Comparison of ENCODE assay signal across 29 mouse cellular contexts in genomic region chr7:19231849-19232248, GRCm38 (mm10). TPM values are rescaled to one million over a fixed set of nuclear protein-coding genes. Genes with fewer than 3 reads are reported as not detected.
A peak's percentile ranks its signal among the peaks of the same experiment; 100 is the strongest.
DNase-seq lines count a peak whose midpoint lies in the region; ATAC-seq and TF ChIP-seq lines count a peak whose summit lies in the region.
"Had no signal": no experiment of that assay in that cellular context is flagged by ENCODE, and none has a peak within 500 bp of the region (broad histone marks: within the 10 kb centered on the region; RNA-seq: fewer than 3 reads in every experiment).

No protein-coding gene starts in this region.

- no peak overlapping the region for H3K4me3 ChIP-seq in gastrocnemius, adult 2 months
- H3K4me3 ChIP-seq in liver, embryonic 12.5 days, result no peak overlapping the region
- no peak overlapping the region for H3K4me3 ChIP-seq in liver, embryonic 11.5 days (ENCODE audit: low read depth, low read length)
- H3K4me3 ChIP-seq: embryonic facial prominence, embryonic 15.5 days; heart, embryonic 13.5 days; hindbrain, embryonic 12.5 days; left cerebral cortex, adult 2 months; limb, embryonic 15.5 days; lung, embryonic 15.5 days; midbrain, embryonic 15.5 days; neural tube, embryonic 12.5 days had no signal

- no peak overlapping the region for H3K9ac ChIP-seq in liver, embryonic 12.5 days
- H3K9ac ChIP-seq in liver, embryonic 11.5 days (ENCODE audit: low read depth, low read length), result no peak overlapping the region
- H3K9ac ChIP-seq: embryonic facial prominence, embryonic 15.5 days; hindbrain, embryonic 12.5 days; limb, embryonic 15.5 days; lung, embryonic 15.5 days; midbrain, embryonic 15.5 days; neural tube, embryonic 12.5 days had no signal

- H3K4me1 ChIP-seq in liver, embryonic 12.5 days, result peaks cover 62% of the 10 kb centered on the region
- peaks cover 29% of the 10 kb centered on the region for H3K4me1 ChIP-seq in liver, embryonic 11.5 days (replicated peaks; ENCODE audit: control insufficient read depth, insufficient read depth, low read length)

- intact Hi-C loops in gastrocnemius, adult 2 months (cut with DNase I), result loop anchor here (5.0 kb wide), 1 partner anchor 130 kb away; no protein-coding TSS in a partner anchor
- intact Hi-C loops in gastrocnemius, postnatal 14 days (cut with DNase I; ENCODE audit: low total_unique reads), result loop anchor here (10.0 kb wide), 1 partner anchor 113 kb away; the partner anchor contains the start of gene Ercc1

- H3K9me3 ChIP-seq in liver, embryonic 12.5 days (replicated peaks), result no peaks in the 10 kb centered on the region
- no peaks in the 10 kb centered on the region for H3K9me3 ChIP-seq in liver, embryonic 11.5 days (ENCODE audit: control insufficient read depth, low read length)
- H3K9me3 ChIP-seq: embryonic facial prominence, embryonic 15.5 days; heart, embryonic 13.5 days; hindbrain, embryonic 12.5 days; limb, embryonic 15.5 days; lung, embryonic 15.5 days; midbrain, embryonic 15.5 days; neural tube, embryonic 12.5 days had no signal

- ATAC-seq in liver, embryonic 12.5 days, result no peak
- ATAC-seq in liver, embryonic 11.5 days (replicated peaks; ENCODE audit: low FRiP score), result no peak
- ATAC-seq: activated CD4-positive, CD25-positive, alpha-beta regulatory T cell, adult 4 months; forebrain, embryonic 14.5 days; inflammation-experienced regulatory T-cells, adult 6 months; midbrain, embryonic 15.5 days had no signal

- no peak overlapping the region for H3K4me2 ChIP-seq in liver, embryonic 12.5 days
- no peak overlapping the region for H3K4me2 ChIP-seq in liver, embryonic 11.5 days
- H3K4me2 ChIP-seq: embryonic facial prominence, embryonic 15.5 days; heart, embryonic 13.5 days; hindbrain, embryonic 12.5 days; limb, embryonic 15.5 days; lung, embryonic 15.5 days; midbrain, embryonic 15.5 days; neural tube, embryonic 12.5 days had no signal

- no peak for TF ChIP-seq CTCF in gastrocnemius, adult 2 months (IDR thresholded peaks at IDR 0.05)

- H3K27ac ChIP-seq in gastrocnemius, adult 2 months, result peak overlapping the region; percentile 94
- H3K27ac ChIP-seq in liver, embryonic 12.5 days, result peak overlapping the region; percentile 21; the same call in 1 of the 2 replicates
- H3K27ac ChIP-seq in liver, embryonic 11.5 days (ENCODE audit: low read depth, low read length), result no peak overlapping the region
- H3K27ac ChIP-seq: embryonic facial prominence, embryonic 15.5 days; heart, embryonic 13.5 days; hindbrain, embryonic 12.5 days; left cerebral cortex, adult 2 months; limb, embryonic 15.5 days; lung, embryonic 15.5 days; midbrain, embryonic 15.5 days; neural tube, embryonic 12.5 days had no signal

- peaks cover 44% of the 10 kb centered on the region for H3K36me3 ChIP-seq in liver, embryonic 12.5 days
- H3K36me3 ChIP-seq in liver, embryonic 11.5 days (ENCODE audit: control insufficient read depth, insufficient read depth, low read length), result peaks cover 3% of the 10 kb centered on the region
- H3K36me3 ChIP-seq: lung, embryonic 15.5 days; midbrain, embryonic 15.5 days had no signal

- DNase-seq in gastrocnemius, adult 2 months, result no peak
- DNase-seq in gastrocnemius, postnatal 14 days, result no peak
- DNase-seq in liver, embryonic 11.5 days (ENCODE audit: low spot score), result no peak
- DNase-seq in kidney, postnatal 14 days, result peak; percentile 50
- DNase-seq in yolk sac, embryonic 10.5 days (ENCODE audit: low spot score), result peak; percentile 74
- DNase-seq in layer of hippocampus, adult 8-10 months (ENCODE audit: low spot score in 2 of 2), result no peak
- DNase-seq in adrenal gland, adult (ENCODE audit: inconsistent age in 2 of 2, low spot score in 1 of 2), result no peak
- DNase-seq: adrenal gland, postnatal 14 days; cerebellum, adult 2 months; cerebellum, postnatal 25 days; heart, adult 18-20 months; heart, postnatal 14 days; lung, postnatal 36 days; right cerebral cortex, postnatal 14 days; spleen, adult 18-20 months had no signal

- 81% methylated on average over 3 of the region's 3 CpGs for WGBS in liver, embryonic 12.5 days (ENCODE audit: insufficient replicate concordance)
- 82% methylated on average over 3 of the region's 3 CpGs for WGBS in liver, embryonic 11.5 days

- no peaks in the 10 kb centered on the region for H3K27me3 ChIP-seq in liver, embryonic 12.5 days (replicated peaks)
- H3K27me3 ChIP-seq in liver, embryonic 11.5 days (replicated peaks; ENCODE audit: control insufficient read depth, insufficient read depth, low read length), result no peaks in the 10 kb centered on the region
- H3K27me3 ChIP-seq: embryonic facial prominence, embryonic 15.5 days; heart, embryonic 13.5 days; hindbrain, embryonic 12.5 days; limb, embryonic 15.5 days; lung, embryonic 15.5 days; midbrain, embryonic 15.5 days; neural tube, embryonic 12.5 days had no signal

RNA-seq across cellular contexts. Expression of gene Opa3, which starts 3.7 kb away (rescaled TPM):
- 10 to 100 TPM; 41.9 to 52.4 TPM for total RNA-seq in gastrocnemius, adult 2 months (2021)
- total RNA-seq in gastrocnemius, postnatal 14 days (2021), result 10 to 100 TPM; 35.1 to 43.0 TPM
- 22.1 and 23.3 TPM in 2 replicates for polyA plus RNA-seq in liver, embryonic 12.5 days (2016; fragmentation: Nextera tagmentation; extraction: Ambion mirVana)
- 31.6 and 33.9 TPM in 2 replicates for polyA plus RNA-seq in liver, embryonic 11.5 days (2014; fragmentation: Nextera tagmentation; extraction: Ambion mirVana)
- total RNA-seq in layer of hippocampus, adult 8-10 months (2022), result 10 to 100 TPM; 33.8 to 45.7 (median 40.7) TPM

RNA-seq across cellular contexts. Expression of gene Gpr4, which starts 19.5 kb away (rescaled TPM):
- 1 to 10 TPM; 1.9 to 2.9 TPM for total RNA-seq in gastrocnemius, adult 2 months (2021)
- total RNA-seq in gastrocnemius, postnatal 14 days (2021), result 1 to 10 TPM; 2.9 to 4.3 TPM
- 0.51 and 0.62 TPM in 2 replicates for polyA plus RNA-seq in liver, embryonic 12.5 days (2016; fragmentation: Nextera tagmentation; extraction: Ambion mirVana)
- polyA plus RNA-seq in liver, embryonic 11.5 days (2014; fragmentation: Nextera tagmentation; extraction: Ambion mirVana), result 1.4 and 1.9 TPM in 2 replicates
- 1 to 10 TPM; 1.3 to 2.7 (median 1.8) TPM for total RNA-seq in layer of hippocampus, adult 8-10 months (2022)
- total RNA-seq: megakaryocyte-erythroid progenitor cell, adult 5-6 weeks had no signal

RNA-seq across cellular contexts. Expression of gene Vasp, which starts 39.8 kb away (rescaled TPM):
- total RNA-seq in gastrocnemius, adult 2 months (2021), result 10 to 100 TPM; 13.6 to 17.3 TPM
- 10 to 100 TPM; 31.0 to 35.1 TPM for total RNA-seq in gastrocnemius, postnatal 14 days (2021)
- 61.1 and 61.5 TPM in 2 replicates for polyA plus RNA-seq in liver, embryonic 12.5 days (2016; fragmentation: Nextera tagmentation; extraction: Ambion mirVana)
- polyA plus RNA-seq in liver, embryonic 11.5 days (2014; fragmentation: Nextera tagmentation; extraction: Ambion mirVana), result 85.9 and 87.5 TPM in 2 replicates
- 10 to 100 TPM; 17.4 to 26.8 (median 19.5) TPM for total RNA-seq in layer of hippocampus, adult 8-10 months (2022)

RNA-seq across cellular contexts. Expression of gene Ppm1n, which starts 48.0 kb away (rescaled TPM):
- under 1 TPM in 1 of 2 experiments, not detected in 1; 0.74 TPM for total RNA-seq in gastrocnemius, adult 2 months (2021)
- total RNA-seq in gastrocnemius, postnatal 14 days (2021), result not detected
- not detected in 2 replicates for polyA plus RNA-seq in liver, embryonic 12.5 days (2016; fragmentation: Nextera tagmentation; extraction: Ambion mirVana)
- polyA plus RNA-seq in liver, embryonic 11.5 days (2014; fragmentation: Nextera tagmentation; extraction: Ambion mirVana), result not detected in 2 replicates
- under 1 TPM in 1 of 4 experiments, not detected in 3; 0.28 TPM for total RNA-seq in layer of hippocampus, adult 8-10 months (2022)
- total RNA-seq: heart, adult 18-20 months; heart, postnatal 14 days; left cerebral cortex, adult 2 months; left cerebral cortex, postnatal 36 days; megakaryocyte-erythroid progenitor cell, adult 5-6 weeks had no signal
- polyA plus RNA-seq: heart, embryonic 13.5 days; lung, embryonic 15.5 days; neural tube, embryonic 12.5 days had no signal

RNA-seq across cellular contexts. Expression of gene Rtn2, which starts 50.6 kb away (rescaled TPM):
- 1,000 to 10,000 TPM in 1 of 2 experiments, 100 to 1,000 TPM in 1; 987 to 1,150 TPM for total RNA-seq in gastrocnemius, adult 2 months (2021)
- total RNA-seq in gastrocnemius, postnatal 14 days (2021), result 100 to 1,000 TPM; 800 to 833 TPM
- 5.1 and 5.6 TPM in 2 replicates for polyA plus RNA-seq in liver, embryonic 12.5 days (2016; fragmentation: Nextera tagmentation; extraction: Ambion mirVana)
- 8.2 and 11.1 TPM in 2 replicates for polyA plus RNA-seq in liver, embryonic 11.5 days (2014; fragmentation: Nextera tagmentation; extraction: Ambion mirVana)
- total RNA-seq in layer of hippocampus, adult 8-10 months (2022), result 10 to 100 TPM; 76.6 to 96.7 (median 85.4) TPM
- total RNA-seq: megakaryocyte-erythroid progenitor cell, adult 5-6 weeks had no signal
- polyA plus RNA-seq: activated CD4-positive, CD25-positive, alpha-beta regulatory T cell, adult 4 months; inflammation-experienced regulatory T-cells, adult 6 months had no signal

Comparison
In these comparisons a context has a peak if more than half of its experiments do, and no peak if none do; other contexts are left out.
1. DNase-seq: peak in kidney, postnatal 14 days (single experiment) and yolk sac, embryonic 10.5 days (single experiment); none in gastrocnemius, adult 2 months (single experiment), gastrocnemius, postnatal 14 days (single experiment), liver, embryonic 11.5 days (single experiment), layer of hippocampus, adult 8-10 months (0 of 2) and adrenal gland, adult (0 of 2).